Mouse (Mus musculus): ENCODE results near the gene Arid1b. TPM values are rescaled to one million over a fixed set of nuclear protein-coding genes. Genes with fewer than 3 reads are reported as not detected.

Arid1b gene
- polyA plus RNA-seq, 1 experiment from 2014 or later, result 9.6 TPM

- WGBS, result 73% methylated on average over 7 of the region's 7 CpGs
- Histone ChIP-seq H3K27me3 (ENCODE audit: poor library complexity, severe bottlenecking) (no peaks in the 10 kb centered on the region), H3K9me3 (no peaks in the 10 kb centered on the region), H3K4me1 (peaks cover 49% of the 10 kb centered on the region), H3K36me3 (replicated peaks) (no peaks in the 10 kb centered on the region), H3K27ac (no peak overlapping the region), H3K4me3 (no peak overlapping the region)
- no peak for DNase-seq (ENCODE audit: extremely low spot score, low spot score)
Observed at GRCm38 (mm10) chr17:5188400-5188799, 194.3 kb downstream of the Arid1b start.

GRCm38 (mm10) chr17:5189551-5190351, 195.6 kb downstream of the Arid1b start:
- no peaks in the 10 kb centered on the region for H3K9me3 ChIP-seq
- H3K27ac ChIP-seq, result peak overlapping the region; percentile 97
- H3K4me1 ChIP-seq, result peaks cover 45% of the 10 kb centered on the region
- H3K4me3 ChIP-seq, result peak overlapping the region; percentile 65
- WGBS, result 2% methylated on average over 40 of the region's 40 CpGs
- H3K27me3 ChIP-seq (ENCODE audit: poor library complexity, severe bottlenecking), result no peaks in the 10 kb centered on the region
- no peaks in the 10 kb centered on the region for H3K36me3 ChIP-seq (replicated peaks)
- peak; percentile 88 for DNase-seq (ENCODE audit: extremely low spot score, low spot score)

GRCm38 (mm10) chr17:5190367-5190766, 196.2 kb downstream of the Arid1b start:
- 28% methylated on average over 3 of the region's 3 CpGs for WGBS
- DNase-seq (ENCODE audit: extremely low spot score, low spot score), result no peak
- peaks cover 42% of the 10 kb centered on the region for H3K4me1 ChIP-seq

GRCm38 (mm10) chr17:5194157-5194916, 200.2 kb downstream of the Arid1b start:
- H3K9me3 ChIP-seq, result no peaks in the 10 kb centered on the region
- H3K27me3 ChIP-seq (ENCODE audit: poor library complexity, severe bottlenecking), result no peaks in the 10 kb centered on the region
- H3K4me1 ChIP-seq, result peaks cover 28% of the 10 kb centered on the region
- no peak overlapping the region for H3K4me3 ChIP-seq
- no peak for DNase-seq (ENCODE audit: extremely low spot score, low spot score)
- H3K36me3 ChIP-seq (replicated peaks), result no peaks in the 10 kb centered on the region
- 87% methylated on average over 8 of the region's 8 CpGs for WGBS
- no peak overlapping the region for H3K27ac ChIP-seq

More at GRCm38 (mm10) chr17:5190367-5190766, 196.2 kb downstream of the Arid1b start:
- Histone ChIP-seq H3K9me3 (no peaks in the 10 kb centered on the region), H3K27me3 (ENCODE audit: poor library complexity, severe bottlenecking) (no peaks in the 10 kb centered on the region), H3K27ac (peak overlapping the region; percentile 97), H3K36me3 (replicated peaks) (no peaks in the 10 kb centered on the region), H3K4me3 (peak overlapping the region; percentile 65)

- Histone ChIP-seq H3K4me3 (no peak overlapping the region), H3K36me3 (replicated peaks) (no peaks in the 10 kb centered on the region), H3K9me3 (no peaks in the 10 kb centered on the region), H3K27ac (no peak overlapping the region), H3K4me1 (peaks cover 17% of the 10 kb centered on the region), H3K27me3 (ENCODE audit: poor library complexity, severe bottlenecking) (no peaks in the 10 kb centered on the region)
- 83% methylated on average over 5 of the region's 5 CpGs for WGBS
- DNase-seq (ENCODE audit: extremely low spot score, low spot score), result no peak
Observed at GRCm38 (mm10) chr17:5195397-5195796, 201.3 kb downstream of the Arid1b start.

- H3K4me3 ChIP-seq, result no peak overlapping the region
- DNase-seq (ENCODE audit: extremely low spot score, low spot score), result no peak
- no peaks in the 10 kb centered on the region for H3K9me3 ChIP-seq
- no peak overlapping the region for H3K27ac ChIP-seq
- peaks cover 13% of the 10 kb centered on the region; the same call in 1 of the 2 replicates for H3K4me1 ChIP-seq
- WGBS, result 95% methylated on average over 10 of the region's 10 CpGs
- H3K36me3 ChIP-seq (replicated peaks), result no peaks in the 10 kb centered on the region
- H3K27me3 ChIP-seq (ENCODE audit: poor library complexity, severe bottlenecking), result no peaks in the 10 kb centered on the region
Observed at GRCm38 (mm10) chr17:5196005-5196404, 201.9 kb downstream of the Arid1b start.

GRCm38 (mm10) chr17:5196508-5196907, 202.4 kb downstream of the Arid1b start:
- no peaks in the 10 kb centered on the region for H3K27me3 ChIP-seq (ENCODE audit: poor library complexity, severe bottlenecking)
- DNase-seq (ENCODE audit: extremely low spot score, low spot score), result no peak
- no peak overlapping the region for H3K4me3 ChIP-seq
- no peak overlapping the region for H3K27ac ChIP-seq
- no peaks in the 10 kb centered on the region for H3K9me3 ChIP-seq
- peaks cover 13% of the 10 kb centered on the region; the same call in 1 of the 2 replicates for H3K4me1 ChIP-seq
- 91% methylated on average over 6 of the region's 6 CpGs for WGBS
- no peaks in the 10 kb centered on the region for H3K36me3 ChIP-seq (replicated peaks)

GRCm38 (mm10) chr17:5197083-5197482, 203.0 kb downstream of the Arid1b start:
- H3K27ac ChIP-seq, result no peak overlapping the region

GRCm38 (mm10) chr17:5197765-5198164, 203.6 kb downstream of the Arid1b start:
- DNase-seq (ENCODE audit: extremely low spot score, low spot score), result no peak
- Histone ChIP-seq H3K27me3 (ENCODE audit: poor library complexity, severe bottlenecking) (no peaks in the 10 kb centered on the region), H3K36me3 (replicated peaks) (no peaks in the 10 kb centered on the region), H3K4me1 (peaks cover 17% of the 10 kb centered on the region; the same call in 1 of the 2 replicates), H3K9me3 (no peaks in the 10 kb centered on the region), H3K27ac (no peak overlapping the region), H3K4me3 (no peak overlapping the region)
- 88% methylated on average over 3 of the region's 3 CpGs for WGBS

More at GRCm38 (mm10) chr17:5197083-5197482, 203.0 kb downstream of the Arid1b start:
- Histone ChIP-seq H3K27me3 (ENCODE audit: poor library complexity, severe bottlenecking) (no peaks in the 10 kb centered on the region), H3K9me3 (no peaks in the 10 kb centered on the region), H3K4me3 (no peak overlapping the region), H3K4me1 (peaks cover 13% of the 10 kb centered on the region; the same call in 1 of the 2 replicates), H3K36me3 (replicated peaks) (no peaks in the 10 kb centered on the region)
- 92% methylated on average over 2 of the region's 2 CpGs for WGBS
- DNase-seq (ENCODE audit: extremely low spot score, low spot score), result no peak

GRCm38 (mm10) chr17:5198252-5198651, 204.1 kb downstream of the Arid1b start:
- DNase-seq (ENCODE audit: extremely low spot score, low spot score), result no peak
- 90% methylated on average over 6 of the region's 6 CpGs for WGBS
- H3K9me3 ChIP-seq, result no peaks in the 10 kb centered on the region
- H3K27ac ChIP-seq, result no peak overlapping the region
- H3K4me1 ChIP-seq, result peaks cover 17% of the 10 kb centered on the region; the same call in 1 of the 2 replicates
- no peaks in the 10 kb centered on the region for H3K27me3 ChIP-seq (ENCODE audit: poor library complexity, severe bottlenecking)
- no peak overlapping the region for H3K4me3 ChIP-seq
- no peaks in the 10 kb centered on the region for H3K36me3 ChIP-seq (replicated peaks)

GRCm38 (mm10) chr17:5198811-5199210, 204.7 kb downstream of the Arid1b start:
- H3K27me3 ChIP-seq (ENCODE audit: poor library complexity, severe bottlenecking), result no peaks in the 10 kb centered on the region
- H3K4me3 ChIP-seq, result no peak overlapping the region
- H3K36me3 ChIP-seq (replicated peaks), result no peaks in the 10 kb centered on the region
- 89% methylated on average over 4 of the region's 4 CpGs for WGBS
- peaks cover 22% of the 10 kb centered on the region for H3K4me1 ChIP-seq
- no peak overlapping the region for H3K27ac ChIP-seq
- no peaks in the 10 kb centered on the region for H3K9me3 ChIP-seq
- DNase-seq (ENCODE audit: extremely low spot score, low spot score), result no peak

- 94% methylated on average over 6 of the region's 6 CpGs for WGBS
- H3K9me3 ChIP-seq, result no peaks in the 10 kb centered on the region
- peaks cover 20% of the 10 kb centered on the region for H3K4me1 ChIP-seq
- H3K27ac ChIP-seq, result no peak overlapping the region
- no peak for DNase-seq (ENCODE audit: extremely low spot score, low spot score)
- no peaks in the 10 kb centered on the region for H3K27me3 ChIP-seq (ENCODE audit: poor library complexity, severe bottlenecking)
- no peak overlapping the region for H3K4me3 ChIP-seq
- no peaks in the 10 kb centered on the region for H3K36me3 ChIP-seq (replicated peaks)
Observed at GRCm38 (mm10) chr17:5200638-5201037, 206.5 kb downstream of the Arid1b start.

Data from forebrain, embryonic 10.5 days (tissue).